Mouse (Mus musculus) embryonic facial prominence, embryonic 11.5 days (tissue): ENCODE results near the gene Gfy. TPM values are rescaled to one million over a fixed set of nuclear protein-coding genes. Genes with fewer than 3 reads are reported as not detected.

Experiments
- ATAC-seq: fragments of 200-750 bp; cut with Nextera tagmentation; replicated peaks from 2 replicates; pipeline ENCODE4 v1.8.0; 2017; ENCODE audit warnings: low read depth; ENCODE audit not compliant: insufficient number of reproducible peaks, low FRiP score, low TSS enrichment
- DNase-seq: peaks from one replicate; pipeline ENCODE4 v3.0.0-alpha.2; 2015; ENCODE audit warnings: low spot score
- H3K27ac ChIP-seq: fragments of 300-500 bp; sonication (generic); replicated peaks from 2 replicates; pipeline ENCODE4 v1.5.1; 2014; ENCODE audit warnings: mild to moderate bottlenecking, low read depth, low read length, control low read depth
- H3K27me3 ChIP-seq: fragments of 300-500 bp; sonication (generic); 2 replicates; pipeline ENCODE4 v1.6.1; 2014; ENCODE audit warnings: mild to moderate bottlenecking, low read length, moderate library complexity, mixed read lengths; ENCODE audit not compliant: control insufficient read depth, insufficient read depth
- H3K36me3 ChIP-seq: fragments of 300-500 bp; sonication (generic); replicated peaks from 2 replicates; pipeline ENCODE4 v1.6.1; 2014; ENCODE audit warnings: low read depth, mild to moderate bottlenecking, low read length, moderate library complexity, mixed read lengths; ENCODE audit not compliant: control insufficient read depth, insufficient read depth
- H3K4me1 ChIP-seq: fragments of 300-500 bp; sonication (generic); 2 replicates; pipeline ENCODE4 v1.6.1; 2014; ENCODE audit warnings: low read length, mixed read lengths; ENCODE audit not compliant: control insufficient read depth, insufficient read depth
- H3K4me2 ChIP-seq: fragments of 300-500 bp; sonication (generic); 2 replicates; pipeline ENCODE4 v1.6.1; 2014; ENCODE audit warnings: low read depth, mild to moderate bottlenecking, control low read depth, low read length, moderate library complexity
- H3K4me3 ChIP-seq: fragments of 300-500 bp; sonication (generic); 2 replicates; pipeline ENCODE4 v1.5.1; 2014; ENCODE audit warnings: low read depth, low read length, control low read depth
- H3K9ac ChIP-seq: fragments of 300-500 bp; sonication (generic); replicated peaks from 2 replicates; pipeline ENCODE4 v1.6.1; 2014; ENCODE audit warnings: mild to moderate bottlenecking, control low read depth, low read length
- H3K9me3 ChIP-seq: fragments of 300-500 bp; sonication (generic); replicated peaks from 2 replicates; pipeline ENCODE4 v1.6.1; 2016; ENCODE audit warnings: mild to moderate bottlenecking, low read length, inconsistent platforms, mixed read lengths; ENCODE audit not compliant: control insufficient read depth
- WGBS: fragments of 180-500 bp; shearing (Covaris S2); extraction: QIAGEN DNeasy Blood & Tissue Kit; methylation state at CpG from one replicate; pipeline ENCODE4 v1.1.7; 2014; 5-methylcytosine and 5-hydroxymethylcytosine counted together
- polyA plus RNA-seq: library from polyadenylated mRNA; unstranded; fragments of >200 nt; fragmentation: Nextera tagmentation; extraction: Ambion mirVana; gene quantifications from 2 replicates; pipeline ENCODE4 v1.2.1, GENCODE M21; 2014

Gene Gfy
- polyA plus RNA-seq, 1 experiment from 2014 or later: 0.52 TPM

GRCm38 (mm10) chr7:45192585-45193310 lies 13.4 kb upstream of the Gfy start:
- H3K36me3 ChIP-seq: no peaks in the 10 kb centered on the region
- 76% methylated on average over 7 of the region's 7 CpGs for WGBS
- H3K9ac ChIP-seq: no peak overlapping the region

GRCm38 (mm10) chr7:45191803-45192363 lies 12.5 kb upstream of the Gfy start:
- H3K4me3 ChIP-seq: no peak overlapping the region
- WGBS: 14% methylated on average over 8 of the region's 8 CpGs
- H3K27me3 ChIP-seq: peaks cover 2% of the 10 kb centered on the region; the same call in 1 of the 2 replicates
- DNase-seq: peak; percentile 79
- peak; percentile 54 for ATAC-seq
- H3K4me1 ChIP-seq: peaks cover 3% of the 10 kb centered on the region
- no peak overlapping the region for H3K9ac ChIP-seq
- H3K36me3 ChIP-seq: no peaks in the 10 kb centered on the region
- H3K9me3 ChIP-seq: no peaks in the 10 kb centered on the region
- H3K4me2 ChIP-seq: no peak overlapping the region; the same call in 1 of the 2 replicates
- no peak overlapping the region for H3K27ac ChIP-seq

More at GRCm38 (mm10) chr7:45192585-45193310, 13.4 kb upstream of the Gfy start:
- Histone ChIP-seq H3K27ac (no peak overlapping the region), H3K27me3 (peaks cover 2% of the 10 kb centered on the region; the same call in 1 of the 2 replicates), H3K4me1 (peaks cover 3% of the 10 kb centered on the region), H3K9me3 (no peaks in the 10 kb centered on the region), H3K4me3 (no peak overlapping the region), H3K4me2 (no peak overlapping the region)
- ATAC-seq (no peak), DNase-seq (no peak)

- ATAC-seq (no peak), DNase-seq (no peak)
- Histone ChIP-seq H3K27ac (no peak overlapping the region), H3K27me3 (peaks cover 2% of the 10 kb centered on the region; the same call in 1 of the 2 replicates), H3K36me3 (no peaks in the 10 kb centered on the region), H3K4me3 (no peak overlapping the region), H3K9ac (no peak overlapping the region), H3K4me2 (no peak overlapping the region), H3K9me3 (no peaks in the 10 kb centered on the region), H3K4me1 (peaks cover 3% of the 10 kb centered on the region)
- 75% methylated on average over 2 of the region's 2 CpGs for WGBS
Observed at GRCm38 (mm10) chr7:45191161-45191560, 11.8 kb upstream of the Gfy start.

- Histone ChIP-seq H3K4me3 (no peak overlapping the region), H3K27ac (no peak overlapping the region), H3K27me3 (peaks cover 4% of the 10 kb centered on the region; the same call in 1 of the 2 replicates), H3K9ac (no peak overlapping the region), H3K4me1 (peaks cover 3% of the 10 kb centered on the region), H3K9me3 (no peaks in the 10 kb centered on the region), H3K4me2 (no peak overlapping the region), H3K36me3 (no peaks in the 10 kb centered on the region)
- ATAC-seq (no peak), DNase-seq (no peak)
- WGBS: 93% methylated on average over 6 of the region's 6 CpGs
Observed at GRCm38 (mm10) chr7:45190186-45190585, 10.8 kb upstream of the Gfy start.

- Histone ChIP-seq H3K9me3 (no peaks in the 10 kb centered on the region), H3K4me3 (no peak overlapping the region), H3K4me2 (no peak overlapping the region), H3K36me3 (no peaks in the 10 kb centered on the region), H3K4me1 (peaks cover 3% of the 10 kb centered on the region), H3K9ac (no peak overlapping the region; the same call in 1 of the 2 replicates), H3K27ac (no peak overlapping the region), H3K27me3 (peaks cover 8% of the 10 kb centered on the region)
- WGBS: 61% methylated on average over 16 of the region's 16 CpGs
- no peak for ATAC-seq
- DNase-seq: no peak
Observed at GRCm38 (mm10) chr7:45189600-45189999, 10.2 kb upstream of the Gfy start.

- WGBS: 53% methylated on average over 7 of the region's 7 CpGs
- peaks cover 43% of the 10 kb centered on the region for H3K27me3 ChIP-seq
- no peaks in the 10 kb centered on the region; the same call in 1 of the 2 replicates for H3K4me1 ChIP-seq
- DNase-seq (no peak), ATAC-seq (no peak)
- no peak overlapping the region for H3K4me3 ChIP-seq
- no peaks in the 10 kb centered on the region for H3K9me3 ChIP-seq
- H3K27ac ChIP-seq: no peak overlapping the region
- no peaks in the 10 kb centered on the region for H3K36me3 ChIP-seq
- H3K4me2 ChIP-seq: no peak overlapping the region
- no peak overlapping the region for H3K9ac ChIP-seq
Observed at GRCm38 (mm10) chr7:45185921-45186320, 6.6 kb upstream of the Gfy start.

- H3K4me3 ChIP-seq: no peak overlapping the region
- no peak overlapping the region for H3K27ac ChIP-seq
- WGBS: 56% methylated on average over 7 of the region's 7 CpGs
- H3K9ac ChIP-seq: no peak overlapping the region
- DNase-seq (no peak), ATAC-seq (no peak)
- H3K9me3 ChIP-seq: no peaks in the 10 kb centered on the region
- no peaks in the 10 kb centered on the region for H3K36me3 ChIP-seq
- H3K4me2 ChIP-seq: no peak overlapping the region
- H3K27me3 ChIP-seq: peaks cover 63% of the 10 kb centered on the region
- H3K4me1 ChIP-seq: no peaks in the 10 kb centered on the region; the same call in 1 of the 2 replicates
Observed at GRCm38 (mm10) chr7:45183672-45184071, 4.3 kb upstream of the Gfy start.

GRCm38 (mm10) chr7:45182606-45183005 lies 3.2 kb upstream of the Gfy start:
- Histone ChIP-seq H3K27ac (no peak overlapping the region), H3K9ac (0 out of 2 replicates have a peak overlapping the region, but pooled peaks have one; percentile 13), H3K4me3 (peak overlapping the region; percentile 17; the same call in 1 of the 2 replicates), H3K9me3 (no peaks in the 10 kb centered on the region), H3K4me2 (peak overlapping the region; percentile 40), H3K4me1 (no peaks in the 10 kb centered on the region; the same call in 1 of the 2 replicates), H3K36me3 (no peaks in the 10 kb centered on the region), H3K27me3 (peaks cover 74% of the 10 kb centered on the region)
- WGBS: 17% methylated on average over 11 of the region's 11 CpGs
- ATAC-seq: peak; percentile 4; the same call in 1 of the 2 replicates
- no peak for DNase-seq
